Mouse (Mus musculus) thymus, adult 2 months (tissue): ENCODE measurements around the gene Ube2cbp.

Experiments used
- CTCF ChIP-seq: fragments of 200-500 bp; IDR thresholded peaks from 2 replicates; pipeline ENCODE4 v1.5.1; 2012; ENCODE audit warnings: mild to moderate bottlenecking, control low read depth, low read length, moderate library complexity, borderline replicate concordance; ENCODE audit not compliant: control insufficient read depth, poor library complexity, insufficient read depth; ENCODE audit errors: extremely low read depth
- POLR2A ChIP-seq: fragments of 200-500 bp; IDR thresholded peaks from 2 replicates; pipeline ENCODE4 v1.6.1; 2012; ENCODE audit warnings: mild to moderate bottlenecking, low read length, control low read depth, moderate library complexity; ENCODE audit not compliant: control insufficient read depth, poor library complexity, insufficient read depth; ENCODE audit errors: extremely low read depth

GRCm38 (mm10) chr9:86327341-86327740 lies 137.4 kb downstream of the Ube2cbp start:
- TF ChIP-seq CTCF (no peak), POLR2A (no peak)
